Mouse (Mus musculus): Measurements from ENCODE around the gene Ctbp1.

The Ctbp1 gene

GRCm38 (mm10) chr5:33244377-33244920 is 30.3 kb downstream of the Ctbp1 start:
- 88% methylated on average over 5 of the region's 5 CpGs for WGBS

- 47% methylated on average over 3 of the region's 3 CpGs for WGBS
These were observed 34.9 kb downstream of the Ctbp1 start for GRCm38 (mm10) chr5:33239934-33240333.

GRCm38 (mm10) chr5:33239111-33239714 is 35.6 kb downstream of the Ctbp1 start:
- whole genome bisulfite sequencing = 90% methylated on average over 3 of the region's 3 CpGs

GRCm38 (mm10) chr5:33238256-33238645 is 36.5 kb downstream of the Ctbp1 start:
- 68% methylated on average over 3 of the region's 3 CpGs for WGBS

- 79% methylated on average over 11 of the region's 11 CpGs for WGBS
These were observed 37.1 kb downstream of the Ctbp1 start for GRCm38 (mm10) chr5:33237600-33238255.

GRCm38 (mm10) chr5:33234391-33235031 is 40.3 kb downstream of the Ctbp1 start:
- 78% methylated on average over 13 of the region's 13 CpGs for WGBS

- 83% methylated on average over 5 of the region's 5 CpGs for WGBS
These were observed 42.0 kb downstream of the Ctbp1 start for GRCm38 (mm10) chr5:33232791-33233190.

- WGBS = 42% methylated on average over 5 of the region's 5 CpGs
These were observed 44.5 kb downstream of the Ctbp1 start for GRCm38 (mm10) chr5:33230285-33230684.

- 32% methylated on average over 5 of the region's 5 CpGs for WGBS
These were observed 46.4 kb downstream of the Ctbp1 start for GRCm38 (mm10) chr5:33228428-33228827.

- 91% methylated on average over 5 of the region's 5 CpGs for WGBS
These were observed 49.1 kb downstream of the Ctbp1 start for GRCm38 (mm10) chr5:33225673-33226072.

- 74% methylated on average over 7 of the region's 7 CpGs for WGBS
These were observed 50.3 kb downstream of the Ctbp1 start for GRCm38 (mm10) chr5:33224491-33224890.

- WGBS = 78% methylated on average over 9 of the region's 9 CpGs
These were observed 51.7 kb downstream of the Ctbp1 start for GRCm38 (mm10) chr5:33222841-33223744.

- WGBS = 80% methylated on average over 6 of the region's 6 CpGs
These were observed 52.4 kb downstream of the Ctbp1 start for GRCm38 (mm10) chr5:33222389-33222788.

GRCm38 (mm10) chr5:33220350-33221044 is 54.3 kb downstream of the Ctbp1 start:
- WGBS = 40% methylated on average over 10 of the region's 10 CpGs

GRCm38 (mm10) chr5:33219831-33220230 is 55.0 kb downstream of the Ctbp1 start:
- 92% methylated on average over 4 of the region's 4 CpGs for WGBS

- 64% methylated on average over 20 of the region's 20 CpGs for WGBS
These were observed 55.9 kb downstream of the Ctbp1 start for GRCm38 (mm10) chr5:33218746-33219449.

- 64% methylated on average over 5 of the region's 5 CpGs for WGBS
These were observed 56.7 kb downstream of the Ctbp1 start, which contains the start of gene Spon2 for GRCm38 (mm10) chr5:33218081-33218480. Gene Spon2, minus strand, starts transcription at chr5:33218455.

GRCm38 (mm10) chr5:33217663-33218062 is 57.1 kb downstream of the Ctbp1 start:
- 91% methylated on average over 3 of the region's 3 CpGs for WGBS

- WGBS = 80% methylated on average over 4 of the region's 4 CpGs
These were observed 60.1 kb downstream of the Ctbp1 start for GRCm38 (mm10) chr5:33214723-33215122.

- WGBS = 85% methylated on average over 5 of the region's 5 CpGs
These were observed 63.5 kb downstream of the Ctbp1 start for GRCm38 (mm10) chr5:33211254-33211653.

Measured in cerebral cortex, adult 2 months (tissue).